Mouse (Mus musculus) heart, postnatal 0 days (tissue): ENCODE measurements around the gene Smad5. TPM values are rescaled to one million over a fixed set of nuclear protein-coding genes. Genes with fewer than 3 reads are reported as not detected.

Experiments
- ATAC-seq: fragments of 200-750 bp; cut with Nextera tagmentation; 2 replicates; pipeline ENCODE4 v1.8.0; 2017; ENCODE audit warnings: low read depth, moderate number of reproducible peaks, moderate library complexity; ENCODE audit not compliant: insufficient read depth
- DNase-seq: peaks from one replicate; pipeline ENCODE4 v3.0.0-alpha.2; 2016; ENCODE audit warnings: low spot score
- H3K27ac ChIP-seq: fragments of 300-500 bp; sonication (generic); 2 replicates; pipeline ENCODE4 v1.5.1; 2014; ENCODE audit warnings: low read depth, mild to moderate bottlenecking
- H3K27me3 ChIP-seq: fragments of 300-500 bp; sonication (generic); 2 replicates; pipeline ENCODE4 v1.6.1; 2014; ENCODE audit warnings: low read length, mixed read lengths; ENCODE audit not compliant: control insufficient read depth, insufficient read depth
- H3K36me3 ChIP-seq: fragments of 300-500 bp; sonication (generic); replicated peaks from 2 replicates; pipeline ENCODE4 v1.6.1; 2014; ENCODE audit warnings: low read length, mixed read lengths; ENCODE audit not compliant: control insufficient read depth, insufficient read depth
- H3K4me1 ChIP-seq: fragments of 300-500 bp; sonication (generic); 2 replicates; pipeline ENCODE4 v1.6.1; 2014; ENCODE audit warnings: antibody characterized with exemption; ENCODE audit not compliant: control insufficient read depth, insufficient read depth
- H3K4me2 ChIP-seq: fragments of 300-500 bp; sonication (generic); 2 replicates; pipeline ENCODE4 v1.6.1; 2014; ENCODE audit warnings: low read depth, mild to moderate bottlenecking, low read length, moderate library complexity
- H3K4me3 ChIP-seq: fragments of 300-500 bp; sonication (generic); 2 replicates; pipeline ENCODE4 v1.5.1; 2014; ENCODE audit warnings: low read depth, low read length
- H3K9ac ChIP-seq: fragments of 300-500 bp; sonication (generic); replicated peaks from 2 replicates; pipeline ENCODE4 v1.6.1; 2014; ENCODE audit warnings: low read depth, low read length, mixed read lengths
- H3K9me3 ChIP-seq: fragments of 300-500 bp; sonication (generic); replicated peaks from 2 replicates; pipeline ENCODE4 v1.6.1; 2016; ENCODE audit warnings: low read length; ENCODE audit not compliant: control insufficient read depth
- CTCF ChIP-seq: IDR thresholded peaks from 2 replicates; pipeline ENCODE4 v1.5.1; 2016; ENCODE audit warnings: antibody characterized with exemption, control low read depth, low read depth
- EP300 ChIP-seq: IDR thresholded peaks from 2 replicates; pipeline ENCODE4 v1.6.1; 2016; ENCODE audit warnings: antibody characterized with exemption, low read depth
- WGBS: fragments of 180-500 bp; shearing (Covaris S2); extraction: QIAGEN DNeasy Blood & Tissue Kit; methylation state at CpG from one replicate; pipeline ENCODE4 v1.1.7; 2014; 5-methylcytosine and 5-hydroxymethylcytosine counted together
- polyA plus RNA-seq: library from polyadenylated mRNA; unstranded; fragments of >200 nt; fragmentation: Nextera tagmentation; extraction: Ambion mirVana; gene quantifications from 2 replicates; pipeline ENCODE4 v1.2.1, GENCODE M21; 2015
- total RNA-seq: library from RNA; depleted of rRNA; stranded (reverse); fragments of >200 nt; gene quantifications from 2 replicates; pipeline ENCODE4 v1.2.3, GENCODE M21; 2014; ENCODE audit warnings: low replicate concordance

Smad5 gene
- total and polyA plus RNA-seq, 2 experiments from 2014 or later, result 12.0 to 36.9 TPM

DNA sequence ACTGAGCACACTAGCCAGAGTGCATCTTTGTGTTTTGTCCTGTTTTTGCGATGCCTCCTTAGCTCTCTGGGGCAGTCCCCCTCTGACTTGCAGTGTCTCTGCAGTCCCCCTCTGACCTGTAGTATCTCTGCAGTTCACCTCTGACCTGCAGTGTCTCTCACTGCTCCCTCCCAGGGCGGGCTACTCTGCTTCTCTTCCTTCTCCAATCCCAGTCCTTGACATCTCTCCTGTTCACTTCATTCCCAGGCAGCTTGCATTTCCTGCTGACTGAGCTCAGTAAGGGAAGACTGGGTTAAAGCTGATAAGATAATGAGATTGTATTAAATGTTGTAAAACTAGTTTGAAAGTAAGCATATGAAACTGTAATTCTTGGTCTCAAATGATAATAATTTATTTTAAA is 7.8 kb downstream of the Smad5 start:
- peaks cover 20% of the 10 kb centered on the region for H3K4me1 ChIP-seq
- no peak overlapping the region for H3K4me2 ChIP-seq
- H3K9me3 ChIP-seq, result no peaks in the 10 kb centered on the region
- no peak overlapping the region for H3K4me3 ChIP-seq
- DNase-seq, result no peak
- no peak overlapping the region for H3K9ac ChIP-seq
- 34% methylated on average over 2 of the region's 2 CpGs for WGBS
- no peak overlapping the region for H3K27ac ChIP-seq
- ATAC-seq, result no peak
- H3K27me3 ChIP-seq, result no peaks in the 10 kb centered on the region
- TF ChIP-seq EP300 (no peak), CTCF (no peak)
- H3K36me3 ChIP-seq, result 0 out of 2 replicates have a peak, but pooled peaks cover 4% of the 10 kb centered on the region

DNA sequence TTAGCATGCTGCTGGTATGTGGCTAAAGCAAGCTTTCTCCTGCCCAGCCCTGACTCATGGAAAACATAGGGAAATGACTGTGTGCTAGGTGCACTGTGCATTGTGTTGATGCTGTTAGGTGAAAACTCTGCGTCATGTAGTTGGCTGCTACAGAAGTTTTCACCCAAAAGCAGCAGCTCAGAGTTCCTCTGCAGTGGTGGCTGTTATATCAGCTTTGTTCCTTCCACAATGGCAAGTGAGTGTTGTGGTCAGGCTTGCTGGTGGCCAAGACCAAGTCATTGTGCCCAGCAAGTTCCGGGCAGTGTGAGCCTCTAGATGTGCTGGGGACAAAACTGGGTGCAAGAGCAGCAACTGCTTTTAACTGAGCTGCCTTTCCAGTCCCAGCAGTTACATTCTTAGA is 9.4 kb downstream of the Smad5 start:
- no peak for ATAC-seq
- no peak for DNase-seq
- Histone ChIP-seq H3K4me2 (no peak overlapping the region), H3K27ac (no peak overlapping the region), H3K27me3 (no peaks in the 10 kb centered on the region), H3K9me3 (no peaks in the 10 kb centered on the region), H3K4me1 (peaks cover 19% of the 10 kb centered on the region), H3K4me3 (no peak overlapping the region), H3K36me3 (0 out of 2 replicates have a peak, but pooled peaks cover 4% of the 10 kb centered on the region), H3K9ac (no peak overlapping the region)
- WGBS, result 90% methylated on average over 2 of the region's 2 CpGs
- TF ChIP-seq EP300 (no peak), CTCF (no peak)

DNA sequence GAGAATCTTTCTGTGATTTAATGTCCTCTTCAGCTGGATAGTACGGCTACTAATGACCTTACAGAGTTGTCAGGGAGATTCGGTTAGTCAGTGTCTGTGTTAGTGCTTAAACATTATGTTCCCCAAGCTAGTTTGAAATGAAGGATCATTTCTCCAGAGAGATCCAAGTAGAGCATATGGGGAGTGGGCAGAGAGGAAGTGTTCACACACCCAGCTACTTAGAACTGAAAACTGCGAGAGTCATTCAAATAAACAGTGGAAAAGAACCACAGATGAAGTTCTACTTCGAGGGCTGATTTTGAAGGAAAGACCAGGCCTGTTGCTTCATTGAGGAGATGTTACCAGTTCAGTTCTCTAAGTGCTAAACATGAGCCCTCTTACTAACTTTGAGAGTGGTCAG is 23.7 kb downstream of the Smad5 start:
- Histone ChIP-seq H3K36me3 (peaks cover 76% of the 10 kb centered on the region), H3K4me3 (no peak overlapping the region), H3K9me3 (no peaks in the 10 kb centered on the region), H3K9ac (no peak overlapping the region), H3K27me3 (no peaks in the 10 kb centered on the region), H3K4me2 (no peak overlapping the region), H3K4me1 (no peaks in the 10 kb centered on the region), H3K27ac (no peak overlapping the region)
- 90% methylated on average over 4 of the region's 4 CpGs for WGBS
- TF ChIP-seq EP300, result no peak
- TF ChIP-seq CTCF, result no peak
- no peak for ATAC-seq
- no peak for DNase-seq

DNA sequence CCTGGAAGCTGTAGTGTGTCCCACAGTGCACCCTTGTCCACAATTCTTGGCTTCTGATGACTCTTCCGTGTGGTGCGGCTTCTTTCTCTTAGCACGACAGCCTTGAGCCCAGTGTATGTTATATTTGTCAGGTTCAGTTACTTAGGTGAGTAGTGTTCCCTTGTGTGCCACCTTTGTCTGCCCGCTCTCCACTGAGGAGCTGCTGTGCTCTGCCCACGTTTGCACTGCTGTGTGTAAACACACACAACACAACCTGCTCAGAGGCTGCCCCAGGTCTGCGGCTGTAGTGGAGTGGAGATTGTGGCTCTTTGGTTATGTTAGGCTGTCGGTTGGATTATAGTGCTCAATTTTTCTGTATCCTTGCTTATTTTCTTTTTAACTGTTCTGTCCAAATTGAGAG is 26.2 kb downstream of the Smad5 start:
- Histone ChIP-seq H3K4me2 (no peak overlapping the region), H3K4me1 (no peaks in the 10 kb centered on the region), H3K9ac (no peak overlapping the region), H3K36me3 (peaks cover 88% of the 10 kb centered on the region), H3K27ac (no peak overlapping the region), H3K9me3 (no peaks in the 10 kb centered on the region), H3K27me3 (no peaks in the 10 kb centered on the region), H3K4me3 (no peak overlapping the region)
- TF ChIP-seq CTCF, result no peak
- TF ChIP-seq EP300, result no peak
- WGBS, result 96% methylated on average over 7 of the region's 7 CpGs
- DNase-seq (no peak), ATAC-seq (no peak)

DNA sequence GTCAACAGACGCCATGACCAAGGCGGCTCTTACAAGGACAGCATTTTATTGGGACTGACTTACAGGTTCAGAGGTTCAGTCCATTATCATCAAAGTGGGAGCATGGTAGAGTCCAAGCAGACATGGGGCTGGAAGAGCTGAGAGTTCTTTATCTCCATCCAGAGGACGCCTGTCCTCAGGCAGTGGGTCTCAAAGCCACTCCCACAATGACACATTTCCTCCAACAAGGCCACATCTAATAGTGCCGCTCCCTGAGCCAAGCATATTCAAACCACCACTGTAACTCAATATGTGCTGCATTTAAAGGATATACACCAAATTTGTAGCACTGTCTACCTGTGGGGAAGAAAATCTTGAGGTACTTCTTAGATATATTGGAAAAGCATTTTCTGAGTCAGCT is 31.8 kb downstream of the Smad5 start:
- ATAC-seq, result no peak
- Histone ChIP-seq H3K4me1 (no peaks in the 10 kb centered on the region), H3K27ac (no peak overlapping the region), H3K9ac (no peak overlapping the region), H3K9me3 (no peaks in the 10 kb centered on the region), H3K36me3 (peaks cover 69% of the 10 kb centered on the region), H3K4me3 (no peak overlapping the region), H3K4me2 (no peak overlapping the region), H3K27me3 (no peaks in the 10 kb centered on the region)
- no peak for DNase-seq
- TF ChIP-seq CTCF, result no peak
- TF ChIP-seq EP300, result no peak
- 68% methylated on average over 4 of the region's 4 CpGs for WGBS

DNA sequence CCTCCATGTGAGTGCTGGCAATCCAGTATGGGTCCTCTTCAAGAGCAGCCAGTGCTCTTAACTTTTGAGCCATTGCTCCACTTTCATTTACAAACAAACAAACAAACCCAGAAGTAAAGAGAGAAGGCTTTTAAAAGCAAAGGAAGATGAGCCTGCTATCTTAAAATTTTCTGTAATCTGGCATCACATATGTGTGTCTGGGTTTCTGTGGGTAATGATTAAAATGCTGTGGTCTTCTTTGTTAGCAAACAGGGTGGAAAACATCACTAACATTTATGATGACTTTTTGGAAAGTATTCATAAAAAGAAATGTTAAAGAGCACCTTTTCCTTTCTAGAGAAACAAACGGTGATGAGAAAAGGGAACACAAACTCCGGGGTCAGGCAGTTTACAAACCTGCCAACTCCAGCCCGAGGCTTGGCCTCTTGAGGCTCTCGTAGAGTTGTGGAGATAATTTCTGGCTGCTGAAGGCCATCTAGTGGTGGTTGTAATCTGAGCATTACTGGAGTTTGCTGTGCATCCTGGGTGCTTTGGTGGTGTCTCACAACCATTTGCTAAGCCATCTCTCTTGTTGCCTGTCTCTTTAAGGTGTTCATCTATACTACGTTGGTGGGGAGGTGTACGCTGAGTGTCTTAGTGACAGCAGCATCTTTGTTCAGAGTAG is 32.5 kb downstream of the Smad5 start:
- ATAC-seq (peak; percentile 55), DNase-seq (peak; percentile 52)
- H3K9me3 ChIP-seq, result no peaks in the 10 kb centered on the region
- H3K36me3 ChIP-seq, result peaks cover 65% of the 10 kb centered on the region
- H3K9ac ChIP-seq, result no peak overlapping the region
- no peaks in the 10 kb centered on the region for H3K27me3 ChIP-seq
- no peak overlapping the region for H3K4me3 ChIP-seq
- 29% methylated on average over 6 of the region's 6 CpGs for WGBS
- H3K4me1 ChIP-seq, result no peaks in the 10 kb centered on the region
- TF ChIP-seq CTCF (peak; percentile 69), EP300 (no peak)
- H3K4me2 ChIP-seq, result no peak overlapping the region
- H3K27ac ChIP-seq, result no peak overlapping the region
